Mouse (Mus musculus) liver, adult 2 months (tissue): ENCODE results near the gene Gpatch8. TPM values are rescaled to one million over a fixed set of nuclear protein-coding genes. Genes with fewer than 3 reads are reported as not detected.

Experiments
- DNase-seq: peaks from one replicate; pipeline ENCODE4 v3.0.0-alpha.2; 2011; ENCODE audit warnings: low read depth, low spot score; ENCODE audit errors: extremely low read depth
- H3K27ac ChIP-seq: fragments of 200-500 bp; replicated peaks from 2 replicates; pipeline ENCODE4 v1.5.1; 2012; ENCODE audit warnings: low read depth, mild to moderate bottlenecking, control low read depth, inconsistent platforms, low read length; ENCODE audit not compliant: insufficient read depth
- H3K27me3 ChIP-seq: fragments of 200-500 bp; 2 replicates; pipeline ENCODE4 v1.6.1; 2012; ENCODE audit warnings: mild to moderate bottlenecking, moderate library complexity, low read length, inconsistent platforms; ENCODE audit not compliant: control insufficient read depth, insufficient read depth
- H3K36me3 ChIP-seq: fragments of 200-500 bp; 2 replicates; pipeline ENCODE4 v1.6.1; 2012; ENCODE audit warnings: low read length, inconsistent platforms; ENCODE audit not compliant: control insufficient read depth, insufficient read depth
- H3K4me1 ChIP-seq: fragments of 200-500 bp; 2 replicates; pipeline ENCODE4 v1.6.1; 2011; ENCODE audit warnings: low read length; ENCODE audit not compliant: control insufficient read depth, insufficient read depth
- H3K4me3 ChIP-seq: fragments of 200-500 bp; 2 replicates; pipeline ENCODE4 v1.5.1; 2011; ENCODE audit warnings: low read depth, mild to moderate bottlenecking, control low read depth, low read length, moderate library complexity; ENCODE audit not compliant: insufficient read depth
- H3K79me2 ChIP-seq: fragments of 200-500 bp; 2 replicates; pipeline ENCODE4 v1.6.1; 2012; ENCODE audit warnings: inconsistent platforms, mild to moderate bottlenecking, low read length, moderate library complexity; ENCODE audit not compliant: control insufficient read depth, insufficient read depth
- H3K9ac ChIP-seq: fragments of 200-500 bp; 2 replicates; pipeline ENCODE4 v1.6.1; 2012; ENCODE audit warnings: low read depth, mild to moderate bottlenecking, control low read depth, inconsistent platforms, low read length
- CTCF ChIP-seq: fragments of 200-500 bp; IDR thresholded peaks from 2 replicates; pipeline ENCODE4 v1.5.1; 2011; ENCODE audit warnings: low read depth, low read length, control low read depth
- POLR2A ChIP-seq: fragments of 200-500 bp; IDR thresholded peaks from 2 replicates; pipeline ENCODE4 v1.6.1; 2011; ENCODE audit warnings: low read length, control low read depth; ENCODE audit not compliant: insufficient read depth; ENCODE audit errors: extremely low read depth
- WGBS: fragments of 180-500 bp; shearing (Covaris S2); methylation state at CpG from one replicate; pipeline ENCODE4 v1.1.7; 2018; 5-methylcytosine and 5-hydroxymethylcytosine counted together
- polyA plus RNA-seq: library from polyadenylated mRNA; depleted of rRNA; stranded (reverse); fragments of >200 nt; gene quantifications from 2 replicates; pipeline ENCODE4 v1.2.3, GENCODE M21; 2012
- total RNA-seq: library from RNA; depleted of rRNA; stranded (reverse); fragments of >200 nt; gene quantifications from 2 replicates; pipeline ENCODE4 v1.2.3, GENCODE M21; 2014

Gpatch8 gene
- total and polyA plus RNA-seq, 2 experiments = 6.0 to 9.2 TPM

DNA sequence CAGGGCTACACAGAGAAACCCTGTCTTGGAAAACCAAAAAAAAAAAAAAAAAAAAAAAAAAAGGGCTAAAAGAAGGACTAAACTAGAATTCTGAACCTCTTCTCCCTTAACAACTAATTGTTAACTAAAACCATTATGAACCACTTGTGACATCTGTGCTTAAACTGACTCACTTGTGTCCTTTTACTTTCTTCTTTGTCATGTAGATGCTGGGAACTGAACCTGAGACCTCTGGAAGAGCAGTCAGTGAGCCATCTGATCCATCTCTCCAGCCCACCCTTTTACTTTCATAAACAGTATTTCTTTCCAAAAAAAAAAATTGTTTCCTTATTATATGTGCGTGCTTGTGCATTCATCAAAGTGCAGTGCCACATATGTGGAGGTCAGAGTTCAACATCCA lies 16.5 kb downstream of the Gpatch8 start:
- no peak for TF ChIP-seq POLR2A
- TF ChIP-seq CTCF = no peak
- no peak overlapping the region for H3K4me3 ChIP-seq
- peaks cover 23% of the 10 kb centered on the region for H3K4me1 ChIP-seq
- H3K36me3 ChIP-seq = peaks cover 7% of the 10 kb centered on the region
- H3K27ac ChIP-seq = no peak overlapping the region
- peaks cover 21% of the 10 kb centered on the region; the same call in 1 of the 2 replicates for H3K79me2 ChIP-seq
- no peak for DNase-seq
- WGBS = 87% methylated on average over 1 of the region's 1 CpGs
- no peak overlapping the region for H3K9ac ChIP-seq
- H3K27me3 ChIP-seq = no peaks in the 10 kb centered on the region

DNA sequence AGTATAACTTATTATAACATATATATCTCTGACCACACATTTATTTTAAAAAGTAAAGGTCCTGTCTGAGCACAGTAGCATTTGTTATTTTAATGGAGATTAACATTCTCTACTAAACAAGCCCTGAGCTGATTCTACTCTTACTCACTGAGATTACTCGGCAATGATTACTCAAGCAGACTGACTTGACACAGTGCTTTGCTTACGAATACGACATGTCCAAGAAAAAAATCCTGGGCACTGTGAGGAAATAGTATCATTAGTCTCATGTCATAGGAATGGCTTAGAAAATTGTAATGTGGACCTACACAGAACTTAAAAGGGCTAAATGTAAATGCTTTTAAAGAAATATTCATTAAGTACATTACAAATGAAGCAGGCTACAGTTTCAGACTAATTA lies 20.0 kb downstream of the Gpatch8 start:
- H3K27ac ChIP-seq = no peak overlapping the region
- WGBS = 32% methylated on average over 3 of the region's 3 CpGs
- TF ChIP-seq POLR2A = no peak
- TF ChIP-seq CTCF = no peak
- DNase-seq = no peak
- H3K36me3 ChIP-seq = peaks cover 7% of the 10 kb centered on the region
- H3K79me2 ChIP-seq = peaks cover 16% of the 10 kb centered on the region; the same call in 1 of the 2 replicates
- no peak overlapping the region for H3K4me3 ChIP-seq
- H3K9ac ChIP-seq = no peak overlapping the region
- no peaks in the 10 kb centered on the region for H3K27me3 ChIP-seq
- peaks cover 12% of the 10 kb centered on the region; the same call in 1 of the 2 replicates for H3K4me1 ChIP-seq

- TF ChIP-seq POLR2A (no peak), CTCF (no peak)
- H3K27me3 ChIP-seq = no peaks in the 10 kb centered on the region
- DNase-seq = no peak
- peaks cover 13% of the 10 kb centered on the region; the same call in 1 of the 2 replicates for H3K4me1 ChIP-seq
- 74% methylated on average over 2 of the region's 2 CpGs for WGBS
- no peak overlapping the region for H3K27ac ChIP-seq
- peaks cover 7% of the 10 kb centered on the region for H3K36me3 ChIP-seq
- H3K4me3 ChIP-seq = no peak overlapping the region
- H3K79me2 ChIP-seq = peaks cover 13% of the 10 kb centered on the region; the same call in 1 of the 2 replicates
- H3K9ac ChIP-seq = no peak overlapping the region
Observed at GRCm38 (mm10) chr11:102534078-102534477, 22.1 kb downstream of the Gpatch8 start.

- DNase-seq = peak; percentile 71
- no peak overlapping the region for H3K9ac ChIP-seq
- 23% methylated on average over 5 of the region's 5 CpGs for WGBS
Observed at GRCm38 (mm10) chr11:102531425-102531824, 24.8 kb downstream of the Gpatch8 start.

GRCm38 (mm10) chr11:102514793-102515424 lies 41.3 kb downstream of the Gpatch8 start:
- TF ChIP-seq CTCF (no peak), POLR2A (no peak)
- no peak overlapping the region for H3K27ac ChIP-seq
- no peak overlapping the region for H3K4me3 ChIP-seq
- peaks cover 4% of the 10 kb centered on the region; the same call in 1 of the 2 replicates for H3K79me2 ChIP-seq
- no peak overlapping the region for H3K9ac ChIP-seq
- no peaks in the 10 kb centered on the region for H3K27me3 ChIP-seq
- H3K36me3 ChIP-seq = peaks cover 13% of the 10 kb centered on the region
- WGBS = 93% methylated on average over 1 of the region's 1 CpGs
- H3K4me1 ChIP-seq = no peaks in the 10 kb centered on the region
- no peak for DNase-seq

More at GRCm38 (mm10) chr11:102531425-102531824, 24.8 kb downstream of the Gpatch8 start:
- Histone ChIP-seq H3K36me3 (peaks cover 4% of the 10 kb centered on the region), H3K79me2 (peaks cover 9% of the 10 kb centered on the region; the same call in 1 of the 2 replicates), H3K27me3 (no peaks in the 10 kb centered on the region), H3K4me1 (peaks cover 13% of the 10 kb centered on the region; the same call in 1 of the 2 replicates), H3K27ac (peak overlapping the region; percentile 20), H3K4me3 (no peak overlapping the region)
- TF ChIP-seq POLR2A (no peak), CTCF (no peak)

DNA sequence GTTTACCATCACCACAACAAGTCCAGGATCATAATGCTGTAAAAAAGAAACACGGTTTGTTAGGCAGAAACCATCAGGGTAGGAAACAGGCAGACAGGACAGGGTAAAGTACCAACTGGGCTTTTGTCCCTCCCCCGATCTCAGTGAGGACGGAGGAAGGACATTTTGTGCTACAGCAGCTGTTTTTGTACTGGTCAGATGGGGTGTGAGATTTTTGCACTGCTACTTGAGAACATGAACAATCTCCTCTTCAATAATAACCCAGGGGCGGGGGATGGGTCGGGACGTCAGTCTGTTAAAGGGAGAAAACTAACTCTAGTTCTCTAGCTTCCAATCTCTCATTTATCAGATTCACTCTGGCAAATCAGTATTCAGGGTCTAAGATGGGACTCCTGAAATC lies 46.0 kb downstream of the Gpatch8 start:
- H3K79me2 ChIP-seq = peaks cover 4% of the 10 kb centered on the region; the same call in 1 of the 2 replicates
- WGBS = 77% methylated on average over 6 of the region's 6 CpGs
- no peaks in the 10 kb centered on the region for H3K4me1 ChIP-seq
- no peak overlapping the region for H3K27ac ChIP-seq
- no peaks in the 10 kb centered on the region for H3K27me3 ChIP-seq
- H3K9ac ChIP-seq = no peak overlapping the region
- TF ChIP-seq POLR2A = no peak
- peaks cover 12% of the 10 kb centered on the region for H3K36me3 ChIP-seq
- DNase-seq = no peak
- no peak overlapping the region for H3K4me3 ChIP-seq
